Mouse (Mus musculus) neural tube, embryonic 14.5 days (tissue): ENCODE measurements around the gene Ctps. TPM values are rescaled to one million over a fixed set of nuclear protein-coding genes. Genes with fewer than 3 reads are reported as not detected.
A peak's percentile ranks its signal among the peaks of the same experiment; 100 is the strongest.

Source experiments
- ATAC-seq: fragments of 200-750 bp; cut with Nextera tagmentation; 2 replicates; pipeline ENCODE4 v1.8.0; 2017; ENCODE audit warnings: low read depth, mild to moderate bottlenecking, moderate TSS enrichment, moderate library complexity
- H3K27ac ChIP-seq: fragments of 300-500 bp; sonication (generic); 2 replicates; pipeline ENCODE4 v1.5.1; 2014; ENCODE audit warnings: low read depth, mild to moderate bottlenecking, control low read depth, low read length, moderate library complexity, mixed read lengths
- H3K27me3 ChIP-seq: fragments of 300-500 bp; sonication (generic); 2 replicates; pipeline ENCODE4 v1.6.1; 2014; ENCODE audit warnings: low read length; ENCODE audit not compliant: control insufficient read depth, insufficient read depth
- H3K36me3 ChIP-seq: fragments of 300-500 bp; sonication (generic); 2 replicates; pipeline ENCODE4 v1.6.1; 2014; ENCODE audit warnings: low read length, mixed read lengths; ENCODE audit not compliant: control insufficient read depth, insufficient read depth
- H3K4me1 ChIP-seq: fragments of 300-500 bp; sonication (generic); 2 replicates; pipeline ENCODE4 v1.6.1; 2014; ENCODE audit warnings: low read length; ENCODE audit not compliant: control insufficient read depth, insufficient read depth
- H3K4me2 ChIP-seq: fragments of 300-500 bp; sonication (generic); 2 replicates; pipeline ENCODE4 v1.6.1; 2014; ENCODE audit warnings: mild to moderate bottlenecking, low read depth, low read length, control low read depth
- H3K4me3 ChIP-seq: fragments of 300-500 bp; sonication (generic); 2 replicates; pipeline ENCODE4 v1.5.1; 2014; ENCODE audit warnings: low read depth, low read length, control low read depth, mixed read lengths
- H3K9ac ChIP-seq: fragments of 300-500 bp; sonication (generic); replicated peaks from 2 replicates; pipeline ENCODE4 v1.6.1; 2014; ENCODE audit warnings: low read depth, mild to moderate bottlenecking, control low read depth, low read length, mixed read lengths
- H3K9me3 ChIP-seq: fragments of 300-500 bp; sonication (generic); 2 replicates; pipeline ENCODE4 v1.6.1; 2016; ENCODE audit warnings: low read length; ENCODE audit not compliant: control insufficient read depth
- WGBS: fragments of 180-500 bp; shearing (Covaris S2); extraction: QIAGEN DNeasy Blood & Tissue Kit; methylation state at CpG from one replicate; pipeline ENCODE4 v1.1.7; 2014; 5-methylcytosine and 5-hydroxymethylcytosine counted together
- polyA plus RNA-seq: library from polyadenylated mRNA; unstranded; fragments of >200 nt; fragmentation: Nextera tagmentation; extraction: Ambion mirVana; gene quantifications from 2 replicates; pipeline ENCODE4 v1.2.1, GENCODE M21; 2014

Ctps gene
- 91.7 and 95.5 TPM in 2 replicates for polyA plus RNA-seq

- ATAC-seq = peak; percentile 97
- Histone ChIP-seq H3K4me3 (peak within 1 kb of the TSS; percentile 77), H3K36me3 (peaks cover under 1% of the 10 kb centered on the region; the same call in 1 of the 2 replicates), H3K27me3 (no peaks in the 10 kb centered on the region), H3K4me2 (peak within 1 kb of the TSS; percentile 83), H3K27ac (peak within 1 kb of the TSS; percentile 93), H3K9ac (peak within 1 kb of the TSS; percentile 94), H3K9me3 (no peaks in the 10 kb centered on the region), H3K4me1 (peaks cover 19% of the 10 kb centered on the region)
- under 1% methylated on average over 93 of the region's 97 CpGs for WGBS
Measured at GRCm38 (mm10) chr4:120569486-120570437, at the start of gene Ctps. Gene Ctps (minus strand): TSS chr4:120570276.

DNA sequence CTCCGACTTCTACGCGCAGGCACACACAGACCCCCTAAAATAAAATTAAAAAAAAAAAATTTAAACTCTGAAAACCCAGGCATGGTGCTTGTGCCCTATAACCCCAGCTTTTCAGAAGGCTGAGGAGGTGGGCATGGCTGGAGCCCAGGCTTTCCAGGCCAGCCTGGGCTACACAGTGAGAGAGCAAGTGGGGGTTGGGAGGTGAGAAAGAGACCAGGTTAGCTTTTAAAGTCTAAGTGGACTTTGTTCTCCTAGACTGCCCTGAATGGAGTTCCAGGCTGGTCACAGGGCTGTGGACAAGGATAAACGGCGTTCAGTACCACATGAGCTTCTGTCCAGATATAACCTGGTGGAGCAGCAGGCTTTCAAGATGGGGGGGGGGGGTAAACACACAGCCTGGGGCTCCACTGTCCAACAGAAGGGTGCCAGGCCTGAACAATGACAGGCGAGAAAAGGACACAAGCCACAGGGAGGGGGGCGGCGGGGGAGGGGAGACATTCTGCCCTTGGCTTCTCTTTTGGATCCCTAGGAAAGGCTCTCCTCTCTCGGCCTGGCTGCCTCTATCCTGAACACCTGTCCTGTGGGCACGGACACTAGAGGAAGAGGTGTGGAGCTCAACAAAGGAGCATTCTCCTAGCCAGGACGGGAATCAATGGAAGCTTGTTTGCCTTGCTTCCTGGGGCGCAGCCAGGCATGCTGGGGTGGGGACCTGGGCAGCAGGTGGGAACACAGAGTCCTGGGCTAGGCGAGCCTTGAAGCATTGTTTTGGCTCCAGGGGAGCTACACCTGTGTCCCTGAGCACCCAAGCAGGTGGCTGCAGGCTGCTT is 46.3 kb upstream of the Ctps start:
- Histone ChIP-seq H3K36me3 (no peaks in the 10 kb centered on the region), H3K4me3 (no peak overlapping the region), H3K4me1 (no peaks in the 10 kb centered on the region), H3K4me2 (no peak overlapping the region), H3K27me3 (no peaks in the 10 kb centered on the region), H3K9ac (no peak overlapping the region), H3K9me3 (no peaks in the 10 kb centered on the region), H3K27ac (no peak overlapping the region)
- no peak for ATAC-seq
- 61% methylated on average over 13 of the region's 13 CpGs for WGBS

GRCm38 (mm10) chr4:120615528-120616081 is 45.5 kb upstream of the Ctps start:
- no peaks in the 10 kb centered on the region for H3K4me1 ChIP-seq
- H3K36me3 ChIP-seq = no peaks in the 10 kb centered on the region
- 28% methylated on average over 10 of the region's 10 CpGs for WGBS
- no peak overlapping the region for H3K27ac ChIP-seq
- no peak overlapping the region for H3K9ac ChIP-seq
- no peaks in the 10 kb centered on the region for H3K27me3 ChIP-seq
- no peak overlapping the region for H3K4me2 ChIP-seq
- no peaks in the 10 kb centered on the region for H3K9me3 ChIP-seq
- no peak overlapping the region for H3K4me3 ChIP-seq
- ATAC-seq = no peak

GRCm38 (mm10) chr4:120614644-120615043 is 44.6 kb upstream of the Ctps start:
- H3K36me3 ChIP-seq = no peaks in the 10 kb centered on the region
- ATAC-seq = no peak
- H3K27ac ChIP-seq = no peak overlapping the region
- no peak overlapping the region for H3K4me2 ChIP-seq
- no peak overlapping the region for H3K4me3 ChIP-seq
- no peaks in the 10 kb centered on the region for H3K4me1 ChIP-seq
- no peaks in the 10 kb centered on the region for H3K27me3 ChIP-seq
- no peak overlapping the region for H3K9ac ChIP-seq
- H3K9me3 ChIP-seq = no peaks in the 10 kb centered on the region
- 81% methylated on average over 9 of the region's 9 CpGs for WGBS

DNA sequence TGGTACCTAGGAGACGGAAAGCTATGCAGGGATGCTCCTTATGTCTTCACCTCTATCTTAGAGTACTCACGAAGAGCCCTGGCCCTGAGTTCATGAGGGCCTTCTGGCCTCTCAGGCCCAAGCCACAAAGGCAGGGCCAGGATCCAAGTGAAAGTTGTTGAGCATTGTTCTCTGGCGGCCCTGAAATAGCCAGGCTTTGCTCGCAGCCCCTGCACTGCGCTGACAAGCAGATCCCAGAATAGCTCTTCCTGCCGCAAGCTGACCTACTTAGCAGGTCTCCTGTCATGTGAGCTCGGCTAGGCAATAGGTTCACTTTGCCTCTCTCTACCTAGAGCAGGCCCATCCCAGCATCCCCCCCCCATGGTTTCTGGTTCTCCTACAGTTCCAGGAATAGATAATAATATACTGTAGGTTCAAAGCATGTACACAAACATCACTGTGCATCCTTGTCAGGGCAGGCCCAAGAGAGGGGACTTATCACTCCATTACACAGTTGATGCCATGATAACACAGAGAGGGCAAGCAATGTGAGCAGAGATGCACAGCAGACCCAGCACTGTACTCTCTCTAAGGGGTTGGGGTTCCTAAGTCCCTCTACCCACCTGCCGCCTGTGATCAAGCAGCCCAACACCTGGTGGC is 43.7 kb upstream of the Ctps start:
- Histone ChIP-seq H3K27me3 (no peaks in the 10 kb centered on the region), H3K4me3 (no peak overlapping the region), H3K27ac (no peak overlapping the region), H3K4me2 (no peak overlapping the region), H3K36me3 (no peaks in the 10 kb centered on the region), H3K4me1 (no peaks in the 10 kb centered on the region), H3K9me3 (no peaks in the 10 kb centered on the region), H3K9ac (no peak overlapping the region)
- WGBS = 65% methylated on average over 8 of the region's 8 CpGs
- ATAC-seq = no peak

GRCm38 (mm10) chr4:120612304-120613080 is 42.4 kb upstream of the Ctps start:
- no peaks in the 10 kb centered on the region for H3K36me3 ChIP-seq
- H3K9ac ChIP-seq = no peak overlapping the region
- H3K4me1 ChIP-seq = no peaks in the 10 kb centered on the region
- H3K27ac ChIP-seq = no peak overlapping the region
- ATAC-seq = peak; percentile 24; the same call in 1 of the 2 replicates
- no peaks in the 10 kb centered on the region for H3K9me3 ChIP-seq
- no peak overlapping the region for H3K4me2 ChIP-seq
- no peaks in the 10 kb centered on the region for H3K27me3 ChIP-seq
- 27% methylated on average over 9 of the region's 9 CpGs for WGBS
- H3K4me3 ChIP-seq = no peak overlapping the region

DNA sequence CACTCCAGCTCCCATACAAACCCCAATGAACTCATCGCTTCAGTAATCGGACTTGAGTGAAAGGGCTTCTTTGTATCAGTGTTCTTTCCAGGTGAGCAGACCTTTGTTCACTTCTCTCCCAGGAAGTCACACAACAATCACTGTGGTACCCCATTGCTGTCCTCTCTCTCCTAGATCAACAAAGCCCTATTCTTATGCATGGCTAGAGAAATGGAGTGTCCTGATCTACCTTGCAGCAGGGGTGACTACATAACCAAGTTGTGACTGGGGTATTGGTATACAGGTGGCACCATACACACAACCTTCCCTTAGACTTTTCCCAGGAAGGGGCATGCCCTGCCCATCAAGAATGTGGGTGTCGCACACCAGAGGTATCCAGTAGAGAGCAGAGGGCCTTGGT is 40.9 kb upstream of the Ctps start:
- Histone ChIP-seq H3K9ac (no peak overlapping the region), H3K4me2 (no peak overlapping the region), H3K4me3 (no peak overlapping the region), H3K4me1 (no peaks in the 10 kb centered on the region), H3K9me3 (no peaks in the 10 kb centered on the region), H3K36me3 (no peaks in the 10 kb centered on the region), H3K27ac (no peak overlapping the region), H3K27me3 (no peaks in the 10 kb centered on the region)
- 79% methylated on average over 3 of the region's 3 CpGs for WGBS
- ATAC-seq = no peak

DNA sequence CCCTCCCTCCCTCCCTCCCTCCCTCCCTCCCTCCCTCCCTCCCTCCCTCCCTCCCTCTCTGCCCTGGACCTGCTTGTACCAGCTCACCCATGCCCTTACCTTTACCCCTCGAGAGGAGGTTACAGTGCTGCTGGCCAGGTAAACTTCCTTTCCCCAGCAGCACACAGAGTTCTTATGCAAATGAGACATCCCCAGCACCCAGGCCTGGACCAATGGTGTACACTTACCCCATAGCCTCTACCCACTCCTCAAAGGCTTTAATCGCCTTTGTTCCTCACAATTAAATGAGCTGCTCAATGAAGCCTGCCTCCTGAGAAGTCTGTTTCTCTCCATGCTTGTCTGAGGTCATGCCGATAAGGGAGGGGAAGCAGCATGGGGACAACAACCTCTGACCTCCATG is 36.9 kb upstream of the Ctps start:
- ATAC-seq = peak; percentile 44; the same call in 1 of the 2 replicates
- Histone ChIP-seq H3K9ac (no peak overlapping the region), H3K27me3 (no peaks in the 10 kb centered on the region), H3K27ac (no peak overlapping the region), H3K36me3 (no peaks in the 10 kb centered on the region), H3K4me3 (no peak overlapping the region), H3K4me2 (no peak overlapping the region), H3K9me3 (no peaks in the 10 kb centered on the region), H3K4me1 (no peaks in the 10 kb centered on the region)
- 7% methylated on average over 3 of the region's 3 CpGs for WGBS
